Mouse (Mus musculus) urinary bladder, adult 2 months (tissue): ENCODE results near the gene Rapgef2. TPM values are rescaled to one million over a fixed set of nuclear protein-coding genes. Genes with fewer than 3 reads are reported as not detected.
"Not testable (repeated sequence)": the region's sequence is repeated elsewhere in the genome, so short reads cannot be mapped to it uniquely, and the experiment has no call there.

Experiments
- DNase-seq: peaks from one replicate; pipeline ENCODE4 v3.0.0; 2022; ENCODE audit warnings: low spot score
- polyA plus RNA-seq: library from polyadenylated mRNA; depleted of rRNA; stranded (reverse); fragments of >200 nt; gene quantifications from 2 replicates; pipeline ENCODE4 v1.2.3, GENCODE M21; 2012

Gene Rapgef2
- polyA plus RNA-seq, 1 experiment: 10.9 TPM

DNA sequence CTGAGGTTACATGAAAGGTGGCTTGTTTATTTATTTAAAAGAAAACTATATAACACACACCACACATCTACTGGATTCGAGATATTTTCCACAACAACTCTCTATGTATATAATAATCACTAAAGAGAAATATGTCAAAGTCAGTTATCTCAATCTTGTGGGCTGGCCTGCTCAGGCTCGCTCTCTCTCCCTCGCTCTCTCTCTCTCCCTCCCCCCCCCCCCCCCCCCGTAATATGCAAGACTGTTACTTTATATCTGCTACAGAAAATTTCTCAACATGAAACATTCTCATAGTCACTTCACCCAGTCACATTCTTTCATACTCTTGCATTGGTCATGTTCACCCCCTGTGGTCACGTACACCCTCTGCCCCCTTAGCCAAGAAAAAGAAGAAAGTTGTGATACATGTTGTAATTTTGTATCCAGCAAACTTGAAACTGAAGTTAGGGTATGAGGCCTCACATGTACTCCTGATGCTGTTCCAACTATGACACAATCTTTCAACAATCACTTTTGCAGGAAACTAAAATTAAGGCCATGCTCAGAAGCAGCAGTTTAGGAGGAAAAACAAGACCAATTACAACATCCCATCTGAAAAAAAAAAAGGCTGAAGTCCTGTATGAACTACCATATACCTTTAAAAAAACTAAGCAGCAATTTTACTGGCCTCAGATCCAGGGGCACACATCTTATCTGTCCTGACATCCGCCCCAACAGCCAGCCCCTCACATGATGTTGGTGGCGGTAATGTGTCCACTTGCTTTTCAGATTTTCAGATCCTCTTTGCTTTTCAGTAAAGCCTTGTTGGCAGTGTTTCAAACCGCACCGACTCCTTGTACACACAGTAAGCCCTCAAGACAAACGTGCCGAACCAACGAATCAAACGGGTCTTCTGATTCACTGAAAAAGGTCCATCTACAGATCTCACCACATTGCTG is 52.6 kb downstream of the Rapgef2 start:
- DNase-seq: no peak

DNA sequence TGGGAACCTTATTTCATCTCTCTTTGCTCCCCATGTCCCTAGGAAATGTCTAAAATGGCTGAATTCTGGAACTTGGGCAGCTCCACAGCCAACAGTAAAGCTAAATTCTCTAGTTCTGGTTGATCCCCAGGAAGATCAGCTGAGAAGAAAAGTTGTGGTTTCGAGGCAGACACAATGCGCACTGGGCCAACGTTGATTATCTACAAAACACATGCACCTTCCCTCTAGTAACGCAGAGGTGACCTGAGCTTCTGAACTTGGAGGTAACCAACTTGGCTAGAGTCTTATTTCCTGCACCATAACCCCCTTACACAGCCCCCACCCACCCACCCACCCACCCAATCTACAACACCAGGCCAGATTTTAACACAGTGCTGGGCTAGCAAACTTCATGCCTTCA is 55.6 kb downstream of the Rapgef2 start:
- DNase-seq: no peak

DNA sequence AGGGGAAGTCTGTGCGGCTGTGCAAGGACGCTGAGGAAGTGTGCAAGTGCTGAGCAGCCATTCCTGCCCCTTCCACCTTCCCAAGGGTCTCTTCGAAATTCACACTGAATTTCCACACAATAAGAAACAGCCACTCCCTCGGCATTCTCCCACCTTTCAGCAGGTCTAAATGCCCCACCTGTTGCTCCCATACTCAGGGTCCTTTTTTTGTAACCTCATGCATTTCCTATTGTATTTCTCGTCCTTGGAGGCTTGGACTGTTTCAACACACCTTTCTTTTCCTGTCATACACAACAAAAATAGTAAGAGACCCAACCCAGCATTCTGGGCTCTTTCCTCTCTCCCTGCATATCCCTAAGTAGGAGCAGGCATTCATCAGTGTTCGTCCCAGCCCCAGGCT is 56.8 kb downstream of the Rapgef2 start:
- DNase-seq: no peak

DNA sequence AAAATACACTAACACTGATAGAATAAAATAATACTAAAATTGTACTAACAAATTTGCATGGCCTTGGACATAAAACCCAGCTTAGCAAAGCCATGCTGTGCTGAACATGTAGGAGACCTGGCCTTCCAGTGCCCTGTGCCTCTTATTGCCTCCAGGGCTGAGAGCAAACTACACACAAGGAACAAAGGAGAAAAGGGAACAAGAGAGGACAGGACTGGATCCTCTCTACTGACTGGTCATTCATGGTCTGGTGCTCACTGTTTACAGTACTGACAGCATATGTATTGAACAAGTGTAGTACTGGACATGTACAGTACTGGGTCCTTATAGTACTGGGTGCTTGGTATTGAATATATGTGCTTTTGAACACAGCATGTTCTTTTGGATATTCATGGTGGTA is 58.0 kb downstream of the Rapgef2 start:
- DNase-seq: no peak

DNA sequence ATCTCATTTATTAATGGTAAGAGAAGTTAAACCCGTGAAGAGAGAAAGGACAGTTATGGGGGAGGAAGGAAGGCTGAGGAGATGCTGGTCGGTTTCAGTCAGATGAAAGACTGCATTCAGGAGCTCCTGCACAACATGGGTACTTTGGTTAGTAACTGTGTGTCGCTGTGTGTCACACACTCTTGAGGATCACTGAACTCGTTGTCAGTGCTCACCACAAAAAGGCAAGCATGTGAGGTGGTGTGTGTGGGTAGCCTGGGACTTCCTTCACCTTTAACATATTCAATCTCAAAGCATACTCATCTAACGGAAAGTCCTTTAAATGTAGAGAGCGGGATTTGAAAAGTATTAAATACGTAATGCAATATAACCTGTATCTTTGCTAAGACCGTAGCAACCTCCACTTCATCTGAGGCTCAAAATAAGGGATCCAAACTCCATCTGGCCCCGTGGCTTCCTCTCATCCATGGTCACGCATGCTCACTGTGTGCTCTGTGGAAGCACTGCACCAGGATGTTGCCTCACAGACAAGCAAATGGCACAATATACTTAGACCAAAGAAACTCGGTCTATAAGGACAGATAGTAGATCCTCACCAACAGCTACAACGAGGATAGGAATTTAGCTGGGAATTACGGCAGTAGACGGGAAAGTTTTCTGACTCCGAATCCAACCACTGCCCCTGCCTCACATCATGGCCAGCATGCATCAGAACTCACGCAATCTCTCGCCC is 58.8 kb downstream of the Rapgef2 start:
- DNase-seq: no peak

DNA sequence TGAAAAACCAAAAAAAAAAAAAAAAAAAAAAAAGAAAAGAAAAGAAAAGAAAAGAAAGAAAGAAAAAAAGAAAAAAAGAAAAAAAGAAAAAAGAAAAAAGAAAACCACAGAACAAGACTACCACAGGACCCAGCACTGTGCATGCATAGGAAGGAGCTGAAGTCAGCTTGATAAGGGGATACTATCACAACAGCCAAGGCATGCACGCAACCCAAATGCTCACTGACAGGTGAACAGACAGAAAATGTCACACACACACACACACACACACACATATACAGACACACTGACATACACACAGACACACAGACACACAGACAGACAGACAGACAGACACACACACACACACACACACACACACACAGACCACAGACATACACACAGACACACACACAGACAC is 59.5 kb downstream of the Rapgef2 start:
- DNase-seq: not testable (repeated sequence)

DNA sequence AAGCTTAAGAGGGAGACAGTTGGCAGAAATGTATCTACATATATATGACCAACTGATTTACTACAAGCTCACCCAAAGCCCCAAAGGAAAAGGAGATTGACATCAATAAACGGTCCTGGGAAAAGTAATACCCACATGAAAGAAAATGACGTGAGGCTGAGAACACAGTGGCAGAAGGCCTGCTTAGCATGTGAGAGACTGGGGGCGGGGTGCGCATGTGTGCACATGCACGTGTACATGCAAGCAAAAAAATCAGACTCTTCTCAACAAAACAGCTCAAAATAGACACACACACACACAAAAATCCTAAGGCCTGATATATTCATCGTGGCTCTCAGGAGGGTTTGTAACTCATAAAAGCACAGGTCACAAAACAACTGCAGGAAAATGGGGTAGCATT is 60.4 kb downstream of the Rapgef2 start:
- DNase-seq: no peak

DNA sequence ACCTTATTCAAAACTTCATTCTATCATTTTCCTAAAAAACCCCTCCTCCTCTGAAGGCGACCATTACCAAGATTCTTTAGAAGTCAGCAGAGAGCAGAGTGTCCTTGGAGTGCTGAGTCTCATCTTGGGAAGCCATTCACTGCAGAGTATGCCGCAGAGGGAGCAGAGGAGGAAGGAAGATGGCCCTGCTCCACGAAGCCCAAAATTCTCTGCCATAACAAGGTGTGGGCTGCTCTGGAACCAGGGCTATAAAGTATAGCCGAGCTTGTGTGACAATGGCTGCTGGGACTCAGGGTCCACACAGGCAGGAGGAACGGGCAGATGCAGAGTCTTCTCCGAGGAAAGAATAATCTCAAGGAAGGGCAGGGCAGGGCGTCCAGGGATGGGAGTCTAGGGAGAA is 62.0 kb downstream of the Rapgef2 start:
- no peak for DNase-seq

DNA sequence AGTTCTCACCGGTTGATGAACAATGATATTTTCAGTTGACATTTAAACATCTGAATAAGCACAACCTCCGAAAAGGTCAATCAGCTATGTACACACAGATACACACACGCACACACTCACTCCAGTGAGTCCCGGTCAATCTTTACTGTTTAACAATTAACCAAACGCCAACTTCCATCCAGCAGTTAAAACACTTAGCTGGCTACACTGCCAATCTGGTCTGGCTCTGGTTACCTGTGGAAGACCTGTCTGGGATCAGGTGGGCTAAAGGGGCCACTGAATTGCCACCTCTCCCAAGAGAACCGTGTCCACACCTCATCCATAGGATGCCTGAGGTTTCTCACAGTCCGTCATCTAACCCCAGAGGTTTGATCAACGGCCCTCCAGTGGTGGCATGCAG is 63.0 kb downstream of the Rapgef2 start:
- DNase-seq: no peak

DNA sequence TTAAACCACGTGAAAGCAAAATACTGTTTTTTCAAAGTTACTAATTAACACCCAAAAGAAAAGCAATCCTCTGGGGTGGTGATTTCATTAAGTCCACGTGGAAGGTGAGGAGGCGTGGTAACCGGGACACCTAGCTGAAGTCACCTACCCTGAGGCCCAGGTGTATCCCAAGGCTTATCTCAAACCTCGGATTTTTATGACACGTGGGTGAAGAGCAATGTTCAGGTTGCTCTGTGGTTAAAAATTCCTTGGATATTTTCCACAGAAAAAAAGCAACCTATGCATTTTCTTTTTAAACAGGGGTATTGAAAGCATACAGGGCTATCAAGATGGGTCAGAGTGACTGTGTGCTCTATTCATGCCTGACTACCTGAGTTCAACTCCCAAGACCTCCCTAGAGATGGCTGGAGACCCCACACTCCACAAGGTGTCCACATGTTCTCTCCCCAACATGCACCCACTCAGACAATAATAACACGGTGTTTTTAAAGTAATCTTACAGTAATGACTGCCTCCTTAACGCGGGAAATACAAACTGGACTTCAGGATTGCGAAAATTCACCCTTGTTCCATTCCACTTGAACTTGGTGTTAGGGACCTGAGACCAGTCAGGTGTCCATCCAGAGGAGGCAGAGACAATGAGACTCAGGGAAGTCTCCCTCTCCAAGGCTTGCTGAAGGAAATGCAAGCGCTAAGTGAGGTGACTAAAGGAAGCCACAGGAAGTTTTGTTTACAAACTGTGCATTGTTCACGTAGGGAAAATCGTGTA is 63.9 kb downstream of the Rapgef2 start:
- DNase-seq: no peak

DNA sequence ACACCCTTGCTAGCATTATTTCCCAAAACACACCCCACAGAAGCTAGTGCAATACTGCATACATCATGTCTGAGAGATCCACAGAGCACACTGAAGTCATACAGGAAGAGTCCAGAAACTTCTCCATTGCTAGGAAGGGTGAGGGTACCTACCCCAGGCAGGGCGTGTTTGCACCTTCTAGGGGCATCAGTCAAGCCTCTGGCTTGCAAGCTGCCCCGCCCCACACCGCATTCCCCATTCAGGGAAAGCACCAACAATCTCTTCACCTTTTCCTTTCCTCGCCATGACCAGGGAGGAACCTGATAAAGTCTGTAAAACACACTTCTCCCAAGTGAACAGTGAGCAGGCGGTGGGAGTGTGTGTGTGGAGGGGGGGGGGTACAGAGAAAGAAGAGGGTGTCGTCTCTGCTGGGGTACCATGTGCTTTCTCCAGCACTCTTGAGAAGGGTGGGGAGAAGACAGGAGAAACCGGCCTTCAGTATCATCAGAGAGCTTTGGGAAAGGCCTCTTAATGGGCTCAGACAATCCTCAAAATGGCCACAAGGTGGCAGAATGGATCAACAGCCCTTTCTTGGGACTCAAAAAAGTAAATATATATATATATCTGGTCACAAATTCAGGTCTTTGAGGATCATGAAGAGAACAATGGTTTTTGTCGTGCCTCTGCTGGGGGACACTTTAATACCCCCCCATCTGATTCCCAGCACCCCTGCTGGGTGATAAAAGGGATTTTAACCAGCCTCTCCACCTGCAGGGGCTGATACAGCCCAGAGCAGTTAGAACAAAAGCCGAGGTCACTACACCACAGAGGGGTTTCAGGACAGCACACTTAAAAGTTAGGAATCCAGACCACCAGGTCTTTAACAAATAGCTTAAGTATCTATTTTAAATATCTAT is 64.8 kb downstream of the Rapgef2 start:
- DNase-seq: no peak

DNA sequence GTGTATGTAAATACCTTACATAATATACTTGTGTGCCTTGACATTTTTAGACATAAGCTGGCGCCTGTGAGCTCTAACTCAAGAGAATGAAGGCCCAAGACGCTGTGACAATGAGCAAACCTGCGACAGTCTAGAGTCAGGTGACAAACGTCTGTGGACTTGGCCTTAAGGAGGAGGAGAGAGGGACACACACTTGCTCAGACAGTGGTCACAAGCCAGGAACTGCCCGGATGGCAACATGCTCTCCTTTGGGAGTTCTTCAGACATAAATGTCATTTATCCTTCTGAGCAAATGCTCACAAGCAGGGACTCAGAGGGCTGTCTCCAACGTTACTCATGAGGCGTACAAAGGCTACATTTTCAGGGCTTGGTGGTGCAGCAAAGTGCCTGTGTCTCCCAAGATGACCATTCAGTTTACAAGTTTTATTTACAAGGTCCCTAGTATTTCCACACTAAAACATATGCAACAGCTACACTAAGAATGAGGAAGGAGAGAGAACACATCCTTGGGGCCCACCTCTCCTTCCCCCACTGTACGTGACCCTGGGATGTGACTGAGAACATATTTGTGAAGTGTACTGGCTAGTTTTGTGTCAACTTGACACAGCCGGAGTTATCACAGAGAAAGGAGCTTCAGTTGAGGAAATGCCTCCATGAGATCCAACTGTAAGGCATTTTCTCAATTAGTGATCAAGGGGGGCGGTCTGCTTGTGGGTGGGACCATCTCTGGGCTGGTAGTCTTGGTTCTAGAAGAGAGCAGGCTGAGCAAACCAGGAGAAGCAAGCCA is 67.0 kb downstream of the Rapgef2 start:
- DNase-seq: no peak

DNA sequence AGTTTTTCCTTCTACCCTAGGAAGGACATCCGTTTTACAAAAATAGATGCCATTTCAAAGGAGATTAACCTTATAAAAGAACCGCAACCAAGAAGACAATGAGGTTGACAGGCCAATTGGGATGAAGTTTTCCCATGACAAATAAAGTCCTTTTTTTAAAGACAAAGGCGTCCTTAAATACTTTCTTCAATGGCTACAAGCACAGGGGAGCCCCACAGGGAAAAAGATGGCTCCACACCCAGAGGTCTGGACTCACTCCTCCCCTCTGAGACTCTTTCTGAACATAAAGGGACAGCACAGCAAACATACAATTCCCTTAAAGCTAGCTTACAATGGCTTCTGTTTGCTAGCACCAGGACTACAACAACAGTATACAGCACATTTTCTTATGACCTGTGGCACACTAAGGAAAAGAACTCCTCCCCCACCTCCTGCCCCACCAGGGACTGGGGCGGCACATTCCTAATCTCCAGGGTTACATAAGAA is 67.7 kb downstream of the Rapgef2 start:
- DNase-seq: no peak

DNA sequence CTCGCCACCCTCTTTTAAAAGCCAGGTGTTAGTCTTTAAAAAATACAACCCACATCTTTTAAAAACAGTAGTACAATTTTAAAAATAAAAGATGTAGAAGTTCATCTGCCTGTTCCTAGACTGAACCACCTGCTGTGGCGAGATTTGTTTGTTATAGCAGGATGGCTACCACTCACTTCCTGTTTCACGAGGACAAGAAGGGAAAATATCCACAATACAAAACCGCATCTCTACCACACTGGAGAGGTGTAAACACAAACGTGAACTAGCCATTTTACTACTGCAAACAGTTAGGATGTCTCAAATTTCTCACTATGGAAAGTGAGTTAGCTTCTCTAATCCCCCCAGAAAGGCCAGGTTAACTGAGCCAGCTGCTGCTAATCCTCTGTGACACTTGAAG is 76.1 kb downstream of the Rapgef2 start:
- no peak for DNase-seq

DNA sequence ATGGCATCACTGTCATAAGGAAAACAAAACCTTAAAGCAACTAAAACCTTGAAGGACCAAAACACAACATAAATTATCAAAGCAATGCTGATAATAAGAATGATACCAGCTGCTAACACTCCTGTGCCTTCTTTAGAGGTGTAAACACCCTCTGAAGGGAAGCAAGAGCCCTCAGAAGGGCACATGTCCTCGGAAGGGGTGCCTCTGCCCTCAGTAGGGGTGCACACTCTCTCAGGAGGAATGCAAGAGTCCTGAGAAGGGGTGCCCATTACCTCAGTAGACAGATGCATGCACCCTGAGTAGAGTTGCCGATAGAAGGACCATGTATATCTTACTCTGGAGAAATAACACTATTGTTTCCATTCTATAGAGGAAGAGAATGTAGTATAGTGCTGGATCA is 79.1 kb downstream of the Rapgef2 start:
- no peak for DNase-seq

DNA sequence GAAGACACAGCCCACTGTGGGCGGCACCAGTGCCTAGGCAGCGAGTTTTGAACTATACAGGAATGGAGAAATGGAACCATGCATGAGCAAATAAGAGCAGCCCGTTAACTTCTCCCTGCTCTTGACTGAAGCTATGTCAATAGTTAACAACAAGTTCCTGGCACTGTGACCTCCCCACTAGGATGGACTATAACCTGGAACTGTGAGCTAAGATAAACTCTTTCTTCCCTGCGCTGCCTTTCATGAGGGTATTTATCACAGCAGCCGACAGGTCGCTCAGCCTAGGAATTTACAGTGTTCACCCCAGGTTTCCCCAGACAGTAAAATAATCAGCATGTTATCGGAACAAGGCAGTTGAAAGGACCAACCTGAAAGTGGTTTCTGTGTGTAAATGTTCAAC is 79.8 kb downstream of the Rapgef2 start:
- DNase-seq: no peak

DNA sequence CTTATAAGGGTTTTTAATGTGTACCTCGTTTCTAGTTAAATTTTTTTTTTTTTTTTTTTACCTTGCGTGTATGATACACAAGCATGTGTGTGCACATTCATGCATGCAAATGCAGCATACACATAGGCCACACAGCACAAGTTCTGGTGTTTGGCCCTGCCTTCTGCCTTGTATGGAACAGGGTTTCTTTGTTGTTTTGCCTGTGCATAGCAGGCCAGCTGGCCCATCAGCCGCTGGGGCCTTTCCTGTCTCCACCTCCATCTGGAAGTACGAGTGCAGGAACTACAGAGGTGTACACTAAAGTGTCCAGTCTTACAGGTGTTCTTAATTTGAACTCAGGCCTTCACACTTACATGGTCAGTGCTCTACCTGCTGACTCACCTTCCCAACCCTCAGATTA is 80.3 kb downstream of the Rapgef2 start:
- no peak for DNase-seq

DNA sequence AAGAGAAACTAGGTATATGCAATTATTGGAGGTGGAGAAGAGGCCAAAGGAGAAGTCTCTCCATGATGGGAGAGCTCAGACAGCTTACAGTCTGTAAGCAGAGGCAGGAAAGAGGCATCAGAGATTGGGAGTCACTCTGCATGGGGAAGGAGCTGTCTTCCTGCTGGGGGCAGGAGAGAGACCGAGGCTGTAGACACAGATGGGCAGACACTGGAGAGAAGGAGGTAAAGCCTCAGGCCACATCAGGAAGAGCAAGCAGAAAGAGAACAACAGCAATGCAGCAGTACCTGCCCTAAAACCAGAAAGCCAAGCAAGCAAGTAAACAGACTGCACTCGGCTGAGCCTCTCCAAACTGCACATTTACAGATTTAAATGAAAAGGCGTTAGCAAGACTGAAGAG is 81.2 kb downstream of the Rapgef2 start:
- DNase-seq: no peak

DNA sequence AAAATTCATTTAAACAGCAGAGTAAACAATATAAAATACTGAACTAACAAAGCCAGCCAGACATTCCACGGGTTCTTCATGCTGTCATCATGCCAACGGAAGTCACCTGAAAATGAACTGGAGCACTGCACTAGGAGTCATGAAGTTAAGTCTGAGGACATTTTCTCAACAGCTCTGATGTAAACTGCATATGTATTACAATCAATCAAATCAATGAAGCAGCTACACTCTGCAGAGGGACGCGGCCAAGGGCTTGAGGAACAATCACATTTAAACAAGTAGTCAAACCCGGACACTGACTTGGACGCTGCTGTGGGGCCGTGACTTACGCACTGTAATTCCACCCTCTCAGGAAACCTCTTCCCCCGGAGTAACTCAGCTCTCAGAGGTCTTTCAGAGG is 82.1 kb downstream of the Rapgef2 start:
- no peak for DNase-seq

DNA sequence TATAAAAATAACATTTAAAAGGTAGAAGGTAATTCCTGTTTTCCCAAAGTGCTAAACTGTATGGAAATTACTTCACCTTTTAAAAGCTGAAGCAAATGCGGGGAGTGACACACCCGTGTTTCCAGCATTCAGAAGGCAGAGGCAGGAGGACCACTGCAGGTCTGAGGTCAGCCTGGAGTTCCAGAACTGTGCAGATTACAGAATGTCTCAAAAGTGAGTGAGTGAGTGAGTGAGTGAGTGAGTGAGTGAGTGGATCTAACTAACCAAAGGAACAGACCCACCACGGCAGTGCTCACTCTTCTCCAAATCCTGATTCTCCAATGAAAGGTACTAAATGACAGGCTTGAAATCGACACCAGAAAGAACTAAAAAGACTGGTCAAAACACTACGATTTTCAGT is 82.5 kb downstream of the Rapgef2 start:
- no peak for DNase-seq
